Mouse (Mus musculus) heart, postnatal 25 days (tissue): ENCODE results near the gene Abca7. TPM values are rescaled to one million over a fixed set of nuclear protein-coding genes. Genes with fewer than 3 reads are reported as not detected.
"Not testable (repeated sequence)": the region's sequence is repeated elsewhere in the genome, so short reads cannot be mapped to it uniquely, and the experiment has no call there.

ENCODE experiments used
- DNase-seq: peaks from one replicate; pipeline ENCODE4 v3.0.0; 2022; ENCODE audit warnings: low spot score
- intact Hi-C: fragments of 180-260 bp; cut with DNase I; formaldehyde crosslinking; loops from one replicate; pipeline ENCODE4 v1.15.1; 2025
- total RNA-seq, 2 experiments: library from RNA; stranded (reverse); gene quantifications; 2 replicates each; pipeline ENCODE4 v1.2.3; 2021

Abca7 gene
- total RNA-seq, 2 experiments from 2014 or later, result 6.5 to 6.7 TPM

DNA sequence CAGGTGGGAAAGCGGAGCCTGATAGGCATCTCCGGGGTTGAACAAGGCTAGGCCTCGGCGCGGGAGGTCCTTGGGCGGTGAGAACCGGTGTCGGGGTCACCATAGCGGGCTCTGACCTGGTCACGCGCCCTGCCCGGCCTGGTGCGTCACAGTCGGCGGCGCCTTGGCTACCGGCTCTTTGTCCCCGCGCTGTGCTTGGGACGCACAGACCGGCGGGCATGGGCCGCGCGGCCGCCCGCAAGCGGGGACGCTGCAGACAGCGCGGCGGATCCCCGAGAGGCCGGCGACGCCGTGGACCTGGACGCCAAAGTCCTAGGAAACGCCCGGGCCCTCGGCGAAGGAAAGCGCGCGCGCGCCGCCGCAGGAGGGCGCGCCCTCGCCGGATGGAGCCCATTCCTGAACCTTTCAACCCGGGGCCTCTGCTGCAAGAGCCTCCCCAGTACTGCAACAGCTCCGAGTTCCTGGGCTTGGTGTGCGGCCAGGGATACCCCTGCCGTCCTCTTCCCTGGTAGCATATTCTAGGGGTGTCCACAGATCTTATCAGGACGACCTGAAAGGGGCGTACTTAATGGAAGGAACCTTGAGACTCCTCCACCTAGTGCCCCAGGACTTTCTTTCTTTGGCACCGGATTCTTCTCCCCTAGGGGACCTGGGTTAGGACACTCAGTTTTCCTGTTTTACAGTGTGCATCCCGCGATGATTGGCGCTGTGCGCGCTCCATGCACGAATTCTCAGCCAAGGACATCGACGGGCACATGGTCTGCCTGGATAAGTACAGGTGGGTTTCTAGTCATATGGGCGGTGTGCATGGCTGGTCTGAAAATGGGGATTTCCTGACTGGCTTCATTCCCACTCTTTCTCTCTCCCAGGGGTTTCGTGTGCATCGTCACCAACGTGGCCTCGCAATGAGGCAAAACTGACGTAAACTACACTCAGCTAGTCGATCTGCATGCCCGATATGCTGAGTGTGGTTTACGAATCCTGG, 57.8 kb downstream of the Abca7 start:
- intact Hi-C loops, result loop anchor here (2.0 kb wide), 2 partner anchors 15 to 61 kb away; partner anchors contain the start of genes Polr2e and Stk11
- DNase-seq, result peak; percentile 49

GRCm38 (mm10) chr10:80054911-80055310, 58.6 kb downstream of the Abca7 start:
- not testable (repeated sequence) for DNase-seq
- intact Hi-C loops, result loop anchor here (2.0 kb wide), 1 partner anchor 60 kb away; the partner anchor contains the start of gene Stk11

- intact Hi-C loops, result loop anchor here (2.0 kb wide), 1 partner anchor 59 kb away; the partner anchor contains the start of gene Stk11
- DNase-seq, result no peak
These were observed 59.1 kb downstream of the Abca7 start for GRCm38 (mm10) chr10:80055364-80055763.

DNA sequence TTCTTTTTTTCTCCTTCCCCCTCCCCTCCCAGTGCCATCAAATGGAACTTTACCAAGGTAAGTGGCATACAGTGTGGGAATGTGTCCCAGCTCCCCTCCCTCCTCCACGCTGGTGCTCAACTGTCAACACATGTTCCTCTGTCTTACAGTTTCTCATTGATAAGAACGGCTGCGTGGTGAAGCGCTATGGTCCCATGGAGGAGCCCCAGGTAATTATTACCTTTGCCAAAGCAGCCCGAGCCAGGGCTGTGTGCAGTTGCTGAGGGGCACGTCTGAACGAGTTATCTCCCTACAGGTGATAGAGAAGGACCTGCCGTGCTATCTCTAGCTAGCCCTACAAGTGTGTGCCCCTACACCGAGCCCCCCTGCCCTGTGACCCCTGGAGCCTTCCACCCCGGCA, 59.6 kb downstream of the Abca7 start:
- DNase-seq, result no peak
- intact Hi-C loops, result loop anchor here (2.0 kb wide), 1 partner anchor 59 kb away; the partner anchor contains the start of gene Stk11

DNA sequence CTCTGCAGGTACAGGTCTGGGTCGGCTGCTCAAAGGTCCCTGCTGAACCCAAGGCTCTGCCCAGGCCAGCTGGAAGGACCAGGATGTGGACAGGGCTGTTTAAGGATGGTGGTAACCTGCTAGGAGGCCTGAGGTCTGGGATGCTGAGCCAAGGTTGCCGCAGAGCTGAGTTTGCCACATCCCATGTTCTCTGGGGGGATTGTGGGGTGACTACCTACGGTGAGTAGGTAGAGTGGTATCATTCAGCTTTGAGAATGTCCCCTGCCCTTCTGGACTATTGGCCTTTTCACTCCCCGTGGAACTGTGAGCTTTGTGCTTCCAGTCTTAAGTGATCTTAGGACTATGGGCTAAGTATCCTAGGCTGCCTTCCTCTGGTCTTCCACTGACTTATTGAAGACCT, 60.2 kb downstream of the Abca7 start:
- DNase-seq, result no peak
- intact Hi-C loops, result no loop called here

DNA sequence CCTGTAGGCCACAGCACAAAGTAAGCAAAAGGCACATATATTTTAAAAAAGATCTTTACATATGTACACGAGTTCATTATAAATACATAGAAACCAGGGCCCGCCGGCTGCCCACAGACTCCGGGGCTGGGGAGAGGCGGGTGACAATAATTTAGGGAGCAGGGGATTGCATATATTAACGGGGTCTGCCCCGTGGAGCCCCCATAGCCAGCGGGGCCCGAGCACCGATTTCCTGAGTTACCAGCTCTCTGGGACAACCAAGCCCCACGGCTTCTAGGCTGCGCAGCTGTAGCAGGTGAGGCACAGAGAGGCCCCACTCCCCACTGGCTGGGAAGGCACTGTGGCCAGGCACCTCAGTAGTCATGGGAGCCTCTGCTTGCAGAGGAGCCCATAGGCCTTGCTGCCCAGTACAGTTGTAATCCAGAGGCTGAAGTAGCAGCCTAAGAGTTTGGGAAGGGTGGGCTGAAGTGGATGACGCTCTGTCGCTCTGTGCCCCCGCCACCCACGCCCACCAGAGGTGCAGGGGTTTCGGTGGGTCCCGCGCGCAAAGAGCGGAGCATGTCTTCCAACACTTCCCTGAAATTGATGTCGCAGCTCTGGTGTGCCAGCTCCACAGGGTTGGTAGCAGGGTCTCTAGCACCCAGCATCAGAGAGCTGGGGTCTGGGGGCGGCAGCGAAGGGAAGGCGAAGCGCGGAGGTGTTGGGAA, 60.8 kb downstream of the Abca7 start:
- no peak for DNase-seq
- intact Hi-C loops, result no loop called here

DNA sequence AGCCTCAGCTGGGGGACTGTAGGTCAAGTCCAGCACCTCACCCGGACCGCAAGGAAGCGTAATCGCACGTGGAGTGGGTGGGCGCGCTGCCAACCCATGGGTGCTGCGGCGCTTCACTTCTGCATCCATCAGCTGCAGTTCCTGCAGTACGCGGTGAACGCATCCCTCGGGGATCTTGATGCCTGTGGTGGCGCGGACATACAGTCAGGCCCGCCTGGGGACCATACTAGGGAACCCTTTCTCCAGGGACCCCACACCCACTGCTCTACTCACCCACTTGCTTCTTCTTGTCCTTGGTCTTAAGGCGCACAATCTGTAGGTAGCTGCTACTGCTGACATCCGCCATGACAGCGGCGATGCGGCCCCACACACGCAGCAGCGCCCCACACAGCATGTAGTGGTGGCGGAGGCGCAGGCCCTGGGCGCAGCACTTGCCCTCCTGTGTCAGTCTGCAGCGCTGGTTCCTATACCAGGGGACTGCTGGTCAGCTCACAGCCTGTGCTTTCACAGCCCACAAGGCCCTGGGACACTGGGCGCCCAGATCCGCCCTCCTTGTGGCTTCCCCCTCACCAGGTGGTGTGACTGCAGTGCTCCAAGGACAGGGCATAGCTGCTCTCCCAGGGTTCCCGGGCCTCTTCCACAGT, 61.5 kb downstream of the Abca7 start:
- no peak for DNase-seq
- intact Hi-C loops, result no loop called here

DNA sequence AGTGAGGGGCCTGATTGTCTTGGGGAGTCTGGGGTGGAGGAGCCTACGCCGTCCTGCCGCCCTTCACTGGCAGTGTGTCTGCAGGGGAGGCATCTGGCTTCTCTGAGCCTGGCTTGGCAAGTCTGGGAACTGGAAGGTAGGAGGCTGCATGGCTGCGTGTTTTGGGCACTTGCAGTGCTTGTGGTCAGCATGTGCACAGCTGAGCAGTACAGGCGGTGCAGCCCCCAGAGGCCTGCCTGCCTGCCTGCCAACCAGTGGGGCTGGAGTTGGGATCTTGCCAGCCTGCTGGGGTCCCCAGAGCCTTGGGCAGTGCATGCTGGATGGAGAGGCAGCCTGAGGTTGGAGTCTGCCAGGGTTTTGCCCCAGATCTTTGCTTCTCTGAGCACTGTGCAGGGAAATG, 66.8 kb downstream of the Abca7 start:
- intact Hi-C loops, result no loop called here

DNA sequence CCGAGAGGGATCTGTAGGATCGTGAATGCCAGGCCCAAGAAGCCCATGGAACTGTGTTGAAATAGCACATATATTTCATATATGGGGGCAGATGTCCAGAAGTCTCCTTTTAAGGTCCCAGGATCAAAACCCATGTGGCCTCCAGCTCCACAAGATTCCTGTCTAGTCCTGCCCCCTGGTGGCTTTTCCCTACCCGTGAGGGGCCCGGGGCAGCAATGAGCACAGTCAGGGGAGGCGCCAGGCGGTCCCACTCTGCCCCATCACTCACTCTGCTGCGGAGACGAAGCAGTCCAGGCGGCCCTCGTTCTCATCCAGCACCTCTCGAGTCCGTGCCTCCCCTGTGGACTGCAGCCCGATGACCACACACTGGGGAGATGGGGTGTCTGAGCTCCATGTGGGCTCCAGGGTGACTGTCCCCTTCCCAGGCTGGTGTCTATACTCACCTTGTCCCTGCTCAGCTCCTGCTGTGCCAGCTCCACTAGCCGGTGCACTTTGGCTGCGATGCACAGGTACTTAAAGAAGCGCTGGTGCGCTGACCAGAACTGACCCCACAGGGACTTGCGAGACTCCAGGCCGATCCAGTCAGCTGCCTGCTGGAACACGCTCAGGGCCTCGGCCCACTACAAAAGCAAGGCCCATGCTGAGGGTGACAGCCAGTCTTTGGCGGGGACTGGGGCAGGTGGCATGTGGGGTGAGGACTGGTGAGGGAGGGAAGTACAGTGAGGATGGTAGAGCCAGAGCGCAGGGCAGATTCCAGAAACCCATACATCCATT, 67.8 kb downstream of the Abca7 start:
- DNase-seq, result no peak
- intact Hi-C loops, result no loop called here

More for the DNA sequence above, 66.8 kb downstream of the Abca7 start:
- no peak for DNase-seq

Other genes with a start within 250 kb of the Abca7 start
- 10 to 100 TPM; 37.0 to 38.6 TPM for gene Polrmt, start 249.9 kb upstream of the Abca7 start, total RNA-seq
- gene Fgf22, start 241.4 kb upstream of the Abca7 start, total RNA-seq, result not detected
- gene Rnf126, start 229.5 kb upstream of the Abca7 start, total RNA-seq, result 10 to 100 TPM; 21.2 to 22.8 TPM
- 1 to 10 TPM; 2.9 to 4.2 TPM for gene Fstl3, start 219.2 kb upstream of the Abca7 start, total RNA-seq
- gene Prss57, start 205.5 kb upstream of the Abca7 start, total RNA-seq, result not detected
- gene Palm, start 202.9 kb upstream of the Abca7 start, total RNA-seq, result 10 to 100 TPM; 70.3 to 77.3 TPM
- under 1 TPM; 0.59 to 0.70 TPM for gene Misp, start 175.5 kb upstream of the Abca7 start, total RNA-seq
- gene Ptbp1, start 142.1 kb upstream of the Abca7 start, total RNA-seq, result 10 to 100 TPM; 54.6 to 59.3 TPM
- under 1 TPM in 1 of 2 experiments, not detected in 1; 0.44 TPM for gene Prtn3, start 122.0 kb upstream of the Abca7 start, total RNA-seq
- not detected for gene Plppr3, start 121.9 kb upstream of the Abca7 start, total RNA-seq
- not detected for gene Elane, start 110.2 kb upstream of the Abca7 start, total RNA-seq
- 10 to 100 TPM; 11.1 to 61.8 TPM for gene Cfd, start 105.6 kb upstream of the Abca7 start, total RNA-seq
- 10 to 100 TPM; 49.2 to 50.7 TPM for gene Med16, start 87.6 kb upstream of the Abca7 start, total RNA-seq
- gene Gm26602, start 85.6 kb upstream of the Abca7 start, total RNA-seq, result not detected
- gene Kiss1r, start 79.5 kb upstream of the Abca7 start, total RNA-seq, result under 1 TPM; 0.14 to 0.18 TPM
- 10 to 100 TPM; 81.1 to 82.9 TPM for gene R3hdm4, start 75.3 kb upstream of the Abca7 start, total RNA-seq
- 1 to 10 TPM; 1.9 to 2.0 TPM for gene Arid3a, start 69.5 kb upstream of the Abca7 start, total RNA-seq
- gene Wdr18, start 36.3 kb upstream of the Abca7 start, total RNA-seq, result 10 to 100 TPM; 20.5 to 30.1 TPM
- under 1 TPM; 0.14 to 0.21 TPM for gene Grin3b, start 25.8 kb upstream of the Abca7 start, total RNA-seq
- gene Tmem259, start 12.2 kb upstream of the Abca7 start, total RNA-seq, result 100 to 1,000 TPM; 110 to 115 TPM
- gene Cnn2, start 7.9 kb upstream of the Abca7 start, total RNA-seq, result 10 to 100 TPM; 35.9 to 36.6 TPM
- 1 to 10 TPM; 4.7 to 4.9 TPM for gene Arhgap45, start 20.2 kb downstream of the Abca7 start, total RNA-seq
- gene Polr2e, start 43.3 kb downstream of the Abca7 start, total RNA-seq, result 10 to 100 TPM; 79.3 to 81.2 TPM
- gene Gpx4, start 50.7 kb downstream of the Abca7 start, total RNA-seq, result 100 to 1,000 TPM; 691 to 812 TPM
- gene Sbno2, start 109.1 kb downstream of the Abca7 start, total RNA-seq, result 10 to 100 TPM; 11.0 to 11.6 TPM
- 100 to 1,000 TPM; 133 to 138 TPM for gene Stk11, start 119.3 kb downstream of the Abca7 start, total RNA-seq
- gene Atp5d, start 142.1 kb downstream of the Abca7 start, total RNA-seq, result 1,000 to 10,000 TPM; 1,252 to 1,264 TPM
- 1 to 10 TPM; 2.4 to 3.1 TPM for gene Cbarp, start 144.3 kb downstream of the Abca7 start, total RNA-seq
- 100 to 1,000 TPM in 1 of 2 experiments, 10 to 100 TPM in 1; 92.1 to 120 TPM for gene Midn, start 151.8 kb downstream of the Abca7 start, total RNA-seq
- gene Cirbp, start 169.5 kb downstream of the Abca7 start, total RNA-seq, result 10 to 100 TPM; 31.7 to 43.1 TPM
- gene 1600002K03Rik, start 176.4 kb downstream of the Abca7 start, total RNA-seq, result 1 to 10 TPM; 4.2 to 5.2 TPM
- gene Efna2, start 183.0 kb downstream of the Abca7 start, total RNA-seq, result 1 to 10 TPM in 1 of 2 experiments, under 1 TPM in 1; 0.91 to 1.1 TPM
- gene Mum1, start 229.9 kb downstream of the Abca7 start, total RNA-seq, result 10 to 100 TPM; 15.3 to 16.7 TPM